Mouse (Mus musculus) forebrain, embryonic 11.5 days (tissue): Measurements from ENCODE around the gene Asb16. TPM values are rescaled to one million over a fixed set of nuclear protein-coding genes. Genes with fewer than 3 reads are reported as not detected.

Source experiments
- ATAC-seq: fragments of 200-750 bp; cut with Nextera tagmentation; replicated peaks from 2 replicates; pipeline ENCODE4 v1.8.0; 2017; ENCODE audit warnings: moderate TSS enrichment; ENCODE audit not compliant: low FRiP score
- DNase-seq: peaks from one replicate; pipeline ENCODE4 v3.0.0-alpha.2; 2017; ENCODE audit warnings: low spot score
- H3K27ac ChIP-seq: fragments of 300-500 bp; sonication (generic); 2 replicates; pipeline ENCODE4 v1.5.1; 2014; ENCODE audit warnings: low read depth, low read length
- H3K27me3 ChIP-seq: fragments of 300-500 bp; sonication (generic); 2 replicates; pipeline ENCODE4 v1.6.1; 2014; ENCODE audit warnings: mild to moderate bottlenecking, low read length, mixed read lengths; ENCODE audit not compliant: control insufficient read depth, insufficient read depth
- H3K36me3 ChIP-seq: fragments of 300-500 bp; sonication (generic); 2 replicates; pipeline ENCODE4 v1.6.1; 2014; ENCODE audit warnings: mild to moderate bottlenecking, low read length, moderate library complexity, mixed read lengths; ENCODE audit not compliant: control insufficient read depth, insufficient read depth
- H3K4me1 ChIP-seq: fragments of 300-500 bp; sonication (generic); replicated peaks from 2 replicates; pipeline ENCODE4 v1.6.1; 2014; ENCODE audit warnings: low read length, mixed read lengths; ENCODE audit not compliant: control insufficient read depth, insufficient read depth
- H3K4me2 ChIP-seq: fragments of 300-500 bp; sonication (generic); 2 replicates; pipeline ENCODE4 v1.6.1; 2014; ENCODE audit warnings: low read depth, mild to moderate bottlenecking, low read length, moderate library complexity, mixed read lengths; ENCODE audit not compliant: severe bottlenecking
- H3K4me3 ChIP-seq: fragments of 300-500 bp; sonication (generic); 2 replicates; pipeline ENCODE4 v1.5.1; 2014; ENCODE audit warnings: low read depth, low read length
- H3K9ac ChIP-seq: fragments of 300-500 bp; sonication (generic); 2 replicates; pipeline ENCODE4 v1.6.1; 2014; ENCODE audit warnings: low read length
- H3K9me3 ChIP-seq: fragments of 300-500 bp; sonication (generic); 2 replicates; pipeline ENCODE4 v1.6.1; 2016; ENCODE audit warnings: low read length, mixed read lengths; ENCODE audit not compliant: control insufficient read depth
- WGBS: fragments of 180-500 bp; shearing (Covaris S2); extraction: QIAGEN DNeasy Blood & Tissue Kit; methylation state at CpG from one replicate; pipeline ENCODE4 v1.1.7; 2014; 5-methylcytosine and 5-hydroxymethylcytosine counted together
- polyA plus RNA-seq: library from polyadenylated mRNA; unstranded; fragments of >200 nt; fragmentation: Nextera tagmentation; extraction: Ambion mirVana; gene quantifications from 2 replicates; pipeline ENCODE4 v1.2.1, GENCODE M21; 2014

The Asb16 gene
- polyA plus RNA-seq, 1 experiment from 2014 or later: not detected

DNA sequence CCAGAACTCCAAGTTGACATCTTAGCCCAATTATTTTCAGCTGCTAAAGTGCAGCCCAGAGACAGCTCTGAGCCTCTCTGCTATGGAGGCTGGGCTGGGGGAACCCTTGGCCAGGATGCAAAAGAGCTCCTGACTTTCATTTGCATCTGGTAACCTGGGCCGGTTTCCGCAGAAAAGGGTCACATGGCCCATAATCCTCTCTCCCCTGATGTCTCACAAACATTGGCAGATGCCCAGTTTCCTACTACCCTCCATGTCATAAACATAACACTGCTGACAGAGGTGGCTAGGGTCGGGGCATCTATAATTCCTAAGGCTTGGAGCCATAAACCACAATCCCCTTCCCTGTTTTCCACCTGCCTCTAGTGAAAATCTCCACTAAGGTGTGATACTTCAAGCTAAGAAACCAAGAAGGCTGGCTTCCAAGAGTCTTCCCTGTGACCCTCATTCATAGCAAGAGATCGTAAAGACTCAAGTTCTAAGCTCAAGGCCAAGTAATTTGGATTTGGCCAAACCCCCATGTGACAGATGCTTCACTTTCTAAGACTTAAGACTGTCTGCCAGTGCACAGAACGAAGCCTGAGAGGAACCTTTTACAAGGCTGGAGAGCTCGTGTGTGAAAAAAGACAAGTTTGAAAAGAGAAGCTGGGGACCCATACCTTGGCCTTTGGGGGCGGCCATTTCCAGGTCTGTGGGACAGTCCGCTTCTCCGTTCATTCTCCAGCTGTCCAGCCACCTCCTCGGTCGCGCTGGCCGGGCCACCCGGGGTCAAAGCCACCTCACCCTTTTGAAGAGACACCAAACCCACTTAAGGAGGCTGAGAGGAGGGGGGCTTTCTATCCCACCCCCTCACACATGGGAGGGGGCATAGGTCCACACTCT lies 47.4 kb downstream of the Asb16 start:
- ATAC-seq (no peak), DNase-seq (no peak)
- Histone ChIP-seq H3K9ac (peak overlapping the region; percentile 100), H3K4me1 (peaks cover 8% of the 10 kb centered on the region), H3K36me3 (peaks cover 7% of the 10 kb centered on the region; the same call in 1 of the 2 replicates), H3K9me3 (no peaks in the 10 kb centered on the region), H3K27ac (peak overlapping the region; percentile 99), H3K4me2 (peak overlapping the region; percentile 98), H3K27me3 (no peaks in the 10 kb centered on the region), H3K4me3 (peak overlapping the region; percentile 99)
- 14% methylated on average over 14 of the region's 14 CpGs for WGBS

DNA sequence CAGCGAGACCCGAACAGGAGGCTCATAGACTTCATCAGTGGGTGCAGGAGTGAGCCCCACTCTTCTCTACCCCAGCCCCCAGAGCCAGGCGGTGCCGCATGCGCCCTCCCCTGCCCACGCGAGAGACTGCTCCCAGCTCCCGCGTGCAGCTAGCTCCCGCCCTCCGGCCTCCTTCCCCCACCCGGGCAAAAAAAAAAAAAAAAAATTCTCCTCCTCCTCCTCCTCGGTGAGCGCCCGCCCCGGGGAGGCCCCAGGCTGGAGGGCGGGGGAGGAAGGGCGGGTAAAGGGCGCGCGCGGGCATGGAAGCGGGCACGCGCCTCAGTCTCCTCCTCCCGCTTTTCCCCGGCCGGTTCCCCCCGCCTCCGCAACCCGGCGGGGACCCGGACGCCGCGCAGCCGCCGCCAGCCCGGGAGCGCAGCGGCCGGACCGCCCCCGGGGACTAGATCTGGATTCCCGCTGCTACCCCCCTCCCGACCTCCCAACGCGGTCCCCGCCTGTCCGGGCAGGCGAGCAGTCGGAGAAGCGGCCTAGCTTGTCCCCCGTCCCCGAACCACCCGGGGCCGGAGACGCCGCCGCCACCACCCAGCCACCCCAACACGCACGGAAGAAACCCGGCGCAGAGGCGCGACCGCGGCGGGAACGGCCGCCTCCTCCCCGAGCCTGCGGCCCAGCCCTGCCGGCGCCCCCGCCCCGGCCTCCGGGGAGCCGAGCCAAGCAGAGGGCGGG lies 48.2 kb downstream of the Asb16 start:
- Histone ChIP-seq H3K4me1 (peaks cover 5% of the 10 kb centered on the region), H3K27me3 (no peaks in the 10 kb centered on the region), H3K4me3 (peak overlapping the region; percentile 99), H3K9me3 (no peaks in the 10 kb centered on the region), H3K9ac (peak overlapping the region; percentile 100), H3K36me3 (peaks cover 7% of the 10 kb centered on the region; the same call in 1 of the 2 replicates), H3K4me2 (peak overlapping the region; percentile 98), H3K27ac (peak overlapping the region; percentile 99)
- ATAC-seq: peak; percentile 35
- WGBS: 1% methylated on average over 69 of the region's 80 CpGs
- DNase-seq: peak; percentile 92

- H3K9me3 ChIP-seq: no peaks in the 10 kb centered on the region
- peak; percentile 23 for ATAC-seq
- H3K36me3 ChIP-seq: peaks cover 7% of the 10 kb centered on the region; the same call in 1 of the 2 replicates
- DNase-seq: peak; percentile 83
- peak overlapping the region; percentile 98 for H3K4me2 ChIP-seq
- no peaks in the 10 kb centered on the region for H3K27me3 ChIP-seq
- H3K4me1 ChIP-seq: peaks cover 5% of the 10 kb centered on the region
- peak overlapping the region; percentile 99 for H3K4me3 ChIP-seq
- peak overlapping the region; percentile 100 for H3K9ac ChIP-seq
- H3K27ac ChIP-seq: peak overlapping the region; percentile 99
- WGBS: under 1% methylated on average over 72 of the region's 87 CpGs
Observed at GRCm38 (mm10) chr11:102317298-102317900, 48.9 kb downstream of the Asb16 start.

DNA sequence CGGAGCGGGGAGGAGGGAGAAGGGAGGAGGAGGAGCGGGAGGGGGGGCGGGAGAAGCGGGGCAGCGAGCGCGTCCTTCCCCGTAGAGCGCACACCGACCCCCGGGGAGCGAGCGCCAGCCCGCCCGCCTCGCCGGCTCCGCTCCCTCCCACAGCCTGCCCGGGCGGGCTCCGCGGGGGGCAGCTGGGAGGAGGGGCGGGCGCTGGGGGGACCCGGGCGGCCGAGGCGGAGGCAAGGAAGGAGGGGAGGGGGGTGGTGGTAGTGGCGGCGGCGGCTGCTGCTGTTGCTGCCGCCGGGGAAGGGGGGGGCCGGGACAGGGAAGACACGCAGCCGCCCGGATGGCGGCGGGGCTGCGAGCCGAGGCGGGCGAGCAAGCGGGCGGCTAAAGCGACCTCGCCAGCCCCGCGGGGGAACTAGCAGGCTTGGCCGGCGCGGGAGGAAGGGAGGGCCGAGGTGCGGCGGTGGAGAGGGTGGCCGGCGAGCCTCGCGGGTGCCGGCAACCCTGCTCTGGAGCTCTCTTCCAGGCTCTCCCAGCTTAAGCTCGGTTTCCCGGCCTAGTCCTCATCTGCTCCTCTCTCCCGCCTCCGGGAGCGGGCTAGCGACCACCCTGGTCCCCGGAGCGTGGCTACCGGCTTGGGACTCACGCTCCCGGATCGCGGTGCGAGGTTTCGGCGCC lies 49.5 kb downstream of the Asb16 start:
- no peaks in the 10 kb centered on the region for H3K27me3 ChIP-seq
- H3K4me3 ChIP-seq: peak overlapping the region; percentile 99
- H3K36me3 ChIP-seq: peaks cover 7% of the 10 kb centered on the region; the same call in 1 of the 2 replicates
- peak; percentile 91 for DNase-seq
- WGBS: 0% methylated on average over 46 of the region's 77 CpGs
- H3K9ac ChIP-seq: peak overlapping the region; percentile 100
- no peaks in the 10 kb centered on the region for H3K9me3 ChIP-seq
- peaks cover 5% of the 10 kb centered on the region for H3K4me1 ChIP-seq
- ATAC-seq: peak; percentile 44
- peak overlapping the region; percentile 99 for H3K27ac ChIP-seq
- H3K4me2 ChIP-seq: peak overlapping the region; percentile 98

GRCm38 (mm10) chr11:102318576-102319409 lies 50.2 kb downstream of the Asb16 start:
- Histone ChIP-seq H3K27ac (peak overlapping the region; percentile 99), H3K4me1 (peaks cover 5% of the 10 kb centered on the region), H3K4me3 (peak overlapping the region; percentile 99), H3K36me3 (peaks cover 4% of the 10 kb centered on the region; the same call in 1 of the 2 replicates), H3K9ac (peak overlapping the region; percentile 100), H3K27me3 (no peaks in the 10 kb centered on the region), H3K9me3 (no peaks in the 10 kb centered on the region), H3K4me2 (peak overlapping the region; percentile 98)
- WGBS: under 1% methylated on average over 79 of the region's 84 CpGs
- DNase-seq (peak; percentile 83), ATAC-seq (no peak)

GRCm38 (mm10) chr11:102319410-102319792 lies 50.9 kb downstream of the Asb16 start, which contains the start of gene Ubtf:
TSS of gene Ubtf (minus strand) at chr11:102319742.
- Histone ChIP-seq H3K27me3 (no peaks in the 10 kb centered on the region), H3K4me1 (peaks cover 5% of the 10 kb centered on the region), H3K9ac (peak within 1 kb of the TSS; percentile 100), H3K4me3 (peak within 1 kb of the TSS; percentile 99), H3K9me3 (no peaks in the 10 kb centered on the region), H3K4me2 (peak within 1 kb of the TSS; percentile 98), H3K36me3 (no peaks in the 10 kb centered on the region), H3K27ac (peak within 1 kb of the TSS; percentile 99)
- peak; percentile 86 for DNase-seq
- WGBS: under 1% methylated on average over 25 of the region's 25 CpGs
- 0 out of 2 replicates have a peak, but pooled peaks have one; percentile 11 for ATAC-seq

GRCm38 (mm10) chr11:102319941-102320685 lies 51.6 kb downstream of the Asb16 start:
- Histone ChIP-seq H3K27me3 (no peaks in the 10 kb centered on the region), H3K9ac (peak overlapping the region; percentile 100), H3K36me3 (no peaks in the 10 kb centered on the region), H3K9me3 (no peaks in the 10 kb centered on the region), H3K27ac (peak overlapping the region; percentile 99), H3K4me2 (peak overlapping the region; percentile 98), H3K4me3 (peak overlapping the region; percentile 99), H3K4me1 (peaks cover 5% of the 10 kb centered on the region)
- peak; percentile 24; the same call in 1 of the 2 replicates for ATAC-seq
- DNase-seq: peak; percentile 85
- under 1% methylated on average over 38 of the region's 38 CpGs for WGBS
